Mouse (Mus musculus) embryonic facial prominence, embryonic 14.5 days (tissue): ENCODE data around the gene Pcid2. TPM values are rescaled to one million over a fixed set of nuclear protein-coding genes. Genes with fewer than 3 reads are reported as not detected.

Experiments
- ATAC-seq: fragments of 200-750 bp; cut with Nextera tagmentation; 2 replicates; pipeline ENCODE4 v1.8.0; 2017; ENCODE audit warnings: low read depth, moderate number of reproducible peaks, moderate TSS enrichment
- DNase-seq: peaks from one replicate; pipeline ENCODE4 v3.0.0-alpha.2; 2015; ENCODE audit warnings: low spot score
- H3K27ac ChIP-seq: fragments of 300-500 bp; sonication (generic); replicated peaks from 2 replicates; pipeline ENCODE4 v1.5.1; 2014; ENCODE audit warnings: low read depth, mild to moderate bottlenecking, low read length, moderate library complexity
- H3K27me3 ChIP-seq: fragments of 300-500 bp; sonication (generic); replicated peaks from 2 replicates; pipeline ENCODE4 v1.6.1; 2014; ENCODE audit warnings: low read length; ENCODE audit not compliant: control insufficient read depth, insufficient read depth
- H3K36me3 ChIP-seq: fragments of 300-500 bp; sonication (generic); 2 replicates; pipeline ENCODE4 v1.6.1; 2014; ENCODE audit warnings: low read length, mixed read lengths; ENCODE audit not compliant: control insufficient read depth, insufficient read depth
- H3K4me1 ChIP-seq: fragments of 300-500 bp; sonication (generic); 2 replicates; pipeline ENCODE4 v1.6.1; 2014; ENCODE audit warnings: antibody characterized with exemption, low read length; ENCODE audit not compliant: control insufficient read depth, insufficient read depth
- H3K4me2 ChIP-seq: fragments of 300-500 bp; sonication (generic); 2 replicates; pipeline ENCODE4 v1.6.1; 2014; ENCODE audit warnings: low read depth, mild to moderate bottlenecking, low read length, moderate library complexity, mixed read lengths
- H3K4me3 ChIP-seq: fragments of 300-500 bp; sonication (generic); 2 replicates; pipeline ENCODE4 v1.5.1; 2014; ENCODE audit warnings: low read depth, mild to moderate bottlenecking, low read length
- H3K9ac ChIP-seq: fragments of 300-500 bp; sonication (generic); 2 replicates; pipeline ENCODE4 v1.6.1; 2014; ENCODE audit warnings: low read depth, mild to moderate bottlenecking, low read length, moderate library complexity, mixed read lengths
- H3K9me3 ChIP-seq: fragments of 300-500 bp; sonication (generic); 2 replicates; pipeline ENCODE4 v1.6.1; 2016; ENCODE audit warnings: low read length; ENCODE audit not compliant: control insufficient read depth
- WGBS: fragments of 180-500 bp; shearing (Covaris S2); extraction: QIAGEN DNeasy Blood & Tissue Kit; methylation state at CpG from one replicate; pipeline ENCODE4 v1.1.7; 2014; 5-methylcytosine and 5-hydroxymethylcytosine counted together
- polyA plus RNA-seq: library from polyadenylated mRNA; unstranded; fragments of >200 nt; fragmentation: Nextera tagmentation; extraction: Ambion mirVana; gene quantifications from 2 replicates; pipeline ENCODE4 v1.2.1, GENCODE M21; 2014

Gene Pcid2
- polyA plus RNA-seq, 1 experiment from 2014 or later = 32.6 TPM

GRCm38 (mm10) chr8:13060441-13061150 is 44.7 kb downstream of the Pcid2 start, which contains the start of gene Proz:
TSS of gene Proz (plus strand) at chr8:13060914.
- 76% methylated on average over 17 of the region's 17 CpGs for WGBS
- no peak within 1 kb of the TSS for H3K4me2 ChIP-seq
- no peak for ATAC-seq

GRCm38 (mm10) chr8:13057351-13057750 is 47.9 kb downstream of the Pcid2 start:
- H3K4me2 ChIP-seq = no peak overlapping the region
- 83% methylated on average over 4 of the region's 4 CpGs for WGBS
- H3K9me3 ChIP-seq = no peaks in the 10 kb centered on the region
- ATAC-seq (no peak), DNase-seq (no peak)
- H3K4me1 ChIP-seq = no peaks in the 10 kb centered on the region
- no peaks in the 10 kb centered on the region for H3K36me3 ChIP-seq
- no peaks in the 10 kb centered on the region for H3K27me3 ChIP-seq
- H3K27ac ChIP-seq = no peak overlapping the region
- H3K9ac ChIP-seq = no peak overlapping the region
- H3K4me3 ChIP-seq = no peak overlapping the region

More at GRCm38 (mm10) chr8:13060441-13061150, 44.7 kb downstream of the Pcid2 start, which contains the start of gene Proz:
- Histone ChIP-seq H3K36me3 (no peaks in the 10 kb centered on the region), H3K4me3 (no peak within 1 kb of the TSS), H3K4me1 (no peaks in the 10 kb centered on the region), H3K27ac (no peak within 1 kb of the TSS), H3K27me3 (no peaks in the 10 kb centered on the region), H3K9me3 (no peaks in the 10 kb centered on the region), H3K9ac (no peak within 1 kb of the TSS)
- no peak for DNase-seq

GRCm38 (mm10) chr8:13050550-13050949 is 54.7 kb downstream of the Pcid2 start:
- H3K4me2 ChIP-seq = no peak overlapping the region
- WGBS = 82% methylated on average over 10 of the region's 10 CpGs

GRCm38 (mm10) chr8:13047652-13048051 is 57.6 kb downstream of the Pcid2 start:
- DNase-seq (no peak), ATAC-seq (no peak)
- Histone ChIP-seq H3K4me3 (no peak overlapping the region), H3K27ac (no peak overlapping the region), H3K4me1 (no peaks in the 10 kb centered on the region), H3K9me3 (no peaks in the 10 kb centered on the region), H3K36me3 (no peaks in the 10 kb centered on the region), H3K4me2 (no peak overlapping the region), H3K27me3 (no peaks in the 10 kb centered on the region), H3K9ac (no peak overlapping the region)
- WGBS = 53% methylated on average over 5 of the region's 5 CpGs

More at GRCm38 (mm10) chr8:13050550-13050949, 54.7 kb downstream of the Pcid2 start:
- Histone ChIP-seq H3K4me1 (no peaks in the 10 kb centered on the region), H3K36me3 (no peaks in the 10 kb centered on the region), H3K27ac (no peak overlapping the region), H3K4me3 (no peak overlapping the region), H3K27me3 (no peaks in the 10 kb centered on the region), H3K9me3 (no peaks in the 10 kb centered on the region), H3K9ac (no peak overlapping the region)
- DNase-seq (no peak), ATAC-seq (no peak)

- H3K4me2 ChIP-seq = no peak overlapping the region
- WGBS = 87% methylated on average over 4 of the region's 4 CpGs
- H3K4me1 ChIP-seq = no peaks in the 10 kb centered on the region
- DNase-seq (no peak), ATAC-seq (no peak)
- no peak overlapping the region for H3K27ac ChIP-seq
- H3K9ac ChIP-seq = no peak overlapping the region
- H3K9me3 ChIP-seq = no peaks in the 10 kb centered on the region
- no peaks in the 10 kb centered on the region for H3K27me3 ChIP-seq
- no peaks in the 10 kb centered on the region for H3K36me3 ChIP-seq
- no peak overlapping the region for H3K4me3 ChIP-seq
These were observed 63.8 kb downstream of the Pcid2 start for GRCm38 (mm10) chr8:13041459-13041858.

- WGBS = 80% methylated on average over 6 of the region's 6 CpGs
- ATAC-seq (no peak), DNase-seq (no peak)
- H3K9me3 ChIP-seq = no peaks in the 10 kb centered on the region
- no peak overlapping the region for H3K4me3 ChIP-seq
- no peaks in the 10 kb centered on the region for H3K27me3 ChIP-seq
- H3K27ac ChIP-seq = no peak overlapping the region
- no peak overlapping the region for H3K4me2 ChIP-seq
- H3K36me3 ChIP-seq = no peaks in the 10 kb centered on the region
- H3K4me1 ChIP-seq = no peaks in the 10 kb centered on the region
- no peak overlapping the region for H3K9ac ChIP-seq
These were observed 66.2 kb downstream of the Pcid2 start for GRCm38 (mm10) chr8:13039054-13039453.

GRCm38 (mm10) chr8:13037569-13037968 is 67.7 kb downstream of the Pcid2 start:
- H3K4me3 ChIP-seq = no peak overlapping the region
- WGBS = 44% methylated on average over 5 of the region's 5 CpGs
- H3K27me3 ChIP-seq = no peaks in the 10 kb centered on the region
- no peaks in the 10 kb centered on the region for H3K36me3 ChIP-seq
- no peak overlapping the region for H3K4me2 ChIP-seq
- no peaks in the 10 kb centered on the region for H3K9me3 ChIP-seq
- no peak overlapping the region for H3K9ac ChIP-seq
- no peak for DNase-seq
- H3K27ac ChIP-seq = no peak overlapping the region
- no peak for ATAC-seq
- H3K4me1 ChIP-seq = no peaks in the 10 kb centered on the region

GRCm38 (mm10) chr8:13037015-13037414 is 68.2 kb downstream of the Pcid2 start, which contains the start of gene F10:
TSS of gene F10 (plus strand) at chr8:13037308.
- no peaks in the 10 kb centered on the region for H3K36me3 ChIP-seq
- no peaks in the 10 kb centered on the region for H3K27me3 ChIP-seq
- no peak within 1 kb of the TSS for H3K4me3 ChIP-seq
- 61% methylated on average over 7 of the region's 7 CpGs for WGBS
- no peaks in the 10 kb centered on the region for H3K4me1 ChIP-seq
- DNase-seq (no peak), ATAC-seq (no peak)
- no peak within 1 kb of the TSS for H3K27ac ChIP-seq
- no peaks in the 10 kb centered on the region for H3K9me3 ChIP-seq
- H3K4me2 ChIP-seq = no peak within 1 kb of the TSS
- no peak within 1 kb of the TSS for H3K9ac ChIP-seq

- H3K4me3 ChIP-seq = no peak overlapping the region
- no peaks in the 10 kb centered on the region for H3K36me3 ChIP-seq
- ATAC-seq = no peak
- H3K4me2 ChIP-seq = no peak overlapping the region
- no peaks in the 10 kb centered on the region for H3K9me3 ChIP-seq
- DNase-seq = peak; percentile 24
- no peaks in the 10 kb centered on the region for H3K27me3 ChIP-seq
- H3K4me1 ChIP-seq = no peaks in the 10 kb centered on the region
- H3K9ac ChIP-seq = no peak overlapping the region
- no peak overlapping the region for H3K27ac ChIP-seq
- 86% methylated on average over 10 of the region's 10 CpGs for WGBS
These were observed 68.9 kb downstream of the Pcid2 start for GRCm38 (mm10) chr8:13036346-13036812.
